Mouse (Mus musculus) MEL (cell line): ENCODE results near the gene Gnai2. TPM values are rescaled to one million over a fixed set of nuclear protein-coding genes. Genes with fewer than 3 reads are reported as not detected.

ENCODE experiments used
- DNase-seq: peaks from one replicate; pipeline ENCODE4 v3.0.0; 2011; ENCODE audit warnings: low read depth, low spot score
- H3K27ac ChIP-seq: 2 replicates; pipeline ENCODE4 v1.5.1; 2012; ENCODE audit warnings: low read depth, mild to moderate bottlenecking, control low read depth, low read length, moderate library complexity; ENCODE audit not compliant: control insufficient read depth
- H3K27me3 ChIP-seq, 2 experiments: fragments of 150-350 bp in 1 of 2; sonication (generic) in 1 of 2; 2 replicates each; pipeline ENCODE4 v1.6.1; 2012; ENCODE audit warnings: low read length in 2 of 2, mild to moderate bottlenecking in 2 of 2, improper control_type of control experiment in 1 of 2, moderate library complexity in 1 of 2; ENCODE audit not compliant: insufficient read depth in 2 of 2, control insufficient read depth in 1 of 2
- H3K36me3 ChIP-seq, 2 experiments: 2 replicates each; pipeline ENCODE4 v1.6.1; 2012 to 2014; ENCODE audit warnings: low read length in 2 of 2, improper control_type of control experiment in 1 of 2, inconsistent platforms in 1 of 2, mild to moderate bottlenecking in 1 of 2; ENCODE audit not compliant: insufficient read depth in 2 of 2, control insufficient read depth in 1 of 2
- H3K4me1 ChIP-seq, 2 experiments: fragments of 150-350 bp in 1 of 2; sonication (generic) in 1 of 2; 2 replicates each; pipeline ENCODE4 v1.6.1; 2012; ENCODE audit warnings: low read length in 2 of 2, improper control_type of control experiment in 1 of 2, mild to moderate bottlenecking in 1 of 2; ENCODE audit not compliant: insufficient read depth in 2 of 2, control insufficient read depth in 1 of 2
- H3K4me3 ChIP-seq, 2 experiments: fragments of 150-350 bp in 1 of 2; sonication (generic) in 1 of 2; 2 replicates each; pipeline ENCODE4 v1.5.1; 2012; ENCODE audit warnings: low read depth in 2 of 2, low read length in 2 of 2, mild to moderate bottlenecking in 2 of 2, moderate library complexity in 2 of 2, control low read depth in 1 of 2, improper control_type of control experiment in 1 of 2; ENCODE audit not compliant: control insufficient read depth in 1 of 2, insufficient read depth in 1 of 2
- H3K79me2 ChIP-seq: 2 replicates; pipeline ENCODE4 v1.6.1; 2012; ENCODE audit warnings: mild to moderate bottlenecking, low read length, moderate library complexity; ENCODE audit not compliant: control insufficient read depth, poor library complexity, insufficient read depth
- H3K9ac ChIP-seq: 2 replicates; pipeline ENCODE4 v1.6.1; 2012; ENCODE audit warnings: low read depth, mild to moderate bottlenecking, control low read depth, low read length, moderate library complexity; ENCODE audit not compliant: control insufficient read depth, poor library complexity, severe bottlenecking
- H3K9me3 ChIP-seq: fragments of 150-350 bp; sonication (generic); replicated peaks from 2 replicates; pipeline ENCODE4 v1.6.1; 2012; ENCODE audit warnings: mild to moderate bottlenecking, low read length, improper control_type of control experiment, moderate library complexity; ENCODE audit not compliant: insufficient read depth
- BHLHE40 ChIP-seq: IDR thresholded peaks from 2 replicates; pipeline ENCODE4 v1.6.1; 2012; ENCODE audit warnings: low read depth, mild to moderate bottlenecking, inconsistent platforms, low read length, improper control_type of control experiment, borderline replicate concordance
- CHD1 ChIP-seq: IDR thresholded peaks from 2 replicates; pipeline ENCODE4 v1.6.1; 2012; ENCODE audit warnings: low read depth, mild to moderate bottlenecking, inconsistent platforms, low read length, improper control_type of control experiment
- E2F4 ChIP-seq: IDR thresholded peaks from 2 replicates; pipeline ENCODE4 v1.6.1; 2011; ENCODE audit warnings: low read depth, low read length, improper control_type of control experiment, borderline replicate concordance
- ELF1 ChIP-seq: IDR thresholded peaks from 2 replicates; pipeline ENCODE4 v1.6.1; 2014; ENCODE audit warnings: low read depth, mild to moderate bottlenecking, inconsistent platforms, low read length, improper control_type of control experiment, moderate library complexity
- EP300 ChIP-seq, 2 experiments: IDR thresholded peaks; 2 replicates each; pipeline ENCODE4 v1.6.1; 2011; ENCODE audit warnings: improper control_type of control experiment in 2 of 2, low read length in 2 of 2, low read depth in 1 of 2, mild to moderate bottlenecking in 1 of 2
- ETS1 ChIP-seq: IDR thresholded peaks from 2 replicates; pipeline ENCODE4 v1.6.1; 2012; ENCODE audit warnings: low read depth, mild to moderate bottlenecking, inconsistent platforms, low read length, improper control_type of control experiment, moderate library complexity
- GATA1 ChIP-seq: IDR thresholded peaks from 2 replicates; pipeline ENCODE4 v1.6.1; 2011; ENCODE audit warnings: low read depth, low read length, improper control_type of control experiment
- HCFC1 ChIP-seq: IDR thresholded peaks from 2 replicates; pipeline ENCODE4 v1.6.1; 2012; ENCODE audit warnings: low read depth, mild to moderate bottlenecking, inconsistent platforms, low read length, improper control_type of control experiment, moderate library complexity
- KAT2A ChIP-seq: conservative IDR thresholded peaks from 2 replicates; pipeline ENCODE4 v1.6.1; 2012; ENCODE audit warnings: low read depth, low read length, improper control_type of control experiment, inconsistent platforms
- MAX ChIP-seq: IDR thresholded peaks from 2 replicates; pipeline ENCODE4 v1.6.1; 2011; ENCODE audit warnings: low read length, improper control_type of control experiment
- MAZ ChIP-seq: IDR thresholded peaks from 2 replicates; pipeline ENCODE4 v1.6.1; 2012; ENCODE audit warnings: low read depth, mild to moderate bottlenecking, inconsistent platforms, low read length, improper control_type of control experiment
- MEF2A ChIP-seq: IDR thresholded peaks from 2 replicates; pipeline ENCODE4 v1.6.1; 2014; ENCODE audit warnings: low read depth, mild to moderate bottlenecking, inconsistent platforms, low read length, improper control_type of control experiment; ENCODE audit not compliant: poor library complexity, insufficient replicate concordance, severe bottlenecking; ENCODE audit errors: extremely low read depth
- MYB ChIP-seq: IDR thresholded peaks from 2 replicates; pipeline ENCODE4 v1.6.1; 2011; ENCODE audit warnings: mild to moderate bottlenecking, low read depth, low read length, improper control_type of control experiment
- MYC ChIP-seq: IDR thresholded peaks from 2 replicates; pipeline ENCODE4 v1.6.1; 2011; ENCODE audit warnings: low read depth, mild to moderate bottlenecking, low read length, improper control_type of control experiment, moderate library complexity
- NELFE ChIP-seq: IDR thresholded peaks from 2 replicates; pipeline ENCODE4 v1.6.1; 2011; ENCODE audit warnings: low read depth, low read length, improper control_type of control experiment
- NRF1 ChIP-seq: IDR thresholded peaks from 2 replicates; pipeline ENCODE4 v1.6.1; 2014; ENCODE audit warnings: low read depth, mild to moderate bottlenecking, inconsistent platforms, low read length, improper control_type of control experiment, moderate library complexity; ENCODE audit not compliant: poor library complexity, insufficient read depth, severe bottlenecking
- POLR2A ChIP-seq, 2 experiments: IDR thresholded peaks; 2 replicates each; pipeline ENCODE4 v1.6.1; 2011 to 2012; ENCODE audit warnings: low read length in 2 of 2, mild to moderate bottlenecking in 2 of 2, control low read depth in 1 of 2, improper control_type of control experiment in 1 of 2, low read depth in 1 of 2, moderate library complexity in 1 of 2; ENCODE audit not compliant: control insufficient read depth in 1 of 2, insufficient read depth in 1 of 2, poor library complexity in 1 of 2
- POLR2AphosphoS2 ChIP-seq: IDR thresholded peaks from 2 replicates; pipeline ENCODE4 v1.6.1; 2011; ENCODE audit warnings: low read length, improper control_type of control experiment
- POLR2AphosphoS5 ChIP-seq: IDR thresholded peaks from 2 replicates; pipeline ENCODE4 v1.6.1; 2012; ENCODE audit warnings: low read depth, borderline replicate concordance, mild to moderate bottlenecking, inconsistent platforms, low read length, moderate library complexity, mixed read lengths
- RAD21 ChIP-seq: IDR thresholded peaks from 2 replicates; pipeline ENCODE4 v1.6.1; 2011; ENCODE audit warnings: mild to moderate bottlenecking, low read depth, low read length, improper control_type of control experiment
- RCOR1 ChIP-seq: IDR thresholded peaks from 2 replicates; pipeline ENCODE4 v1.6.1; 2012; ENCODE audit warnings: low read depth, mild to moderate bottlenecking, inconsistent platforms, low read length, improper control_type of control experiment
- SIN3A ChIP-seq: IDR thresholded peaks from 2 replicates; pipeline ENCODE4 v1.6.1; 2012; ENCODE audit warnings: low read length, improper control_type of control experiment, inconsistent platforms
- SMC3 ChIP-seq: IDR thresholded peaks from 2 replicates; pipeline ENCODE4 v1.6.1; 2011; ENCODE audit warnings: low read depth, low read length, improper control_type of control experiment
- TAL1 ChIP-seq: IDR thresholded peaks from 2 replicates; pipeline ENCODE4 v1.6.1; 2012; ENCODE audit warnings: mild to moderate bottlenecking, inconsistent platforms, low read length, moderate library complexity, mixed read lengths
- UBTF ChIP-seq: IDR thresholded peaks from 2 replicates; pipeline ENCODE4 v1.6.1; 2012; ENCODE audit warnings: low read depth, mild to moderate bottlenecking, inconsistent platforms, low read length, improper control_type of control experiment, moderate library complexity, borderline replicate concordance; ENCODE audit not compliant: insufficient read depth
- USF1 ChIP-seq: IDR thresholded peaks from 2 replicates; pipeline ENCODE4 v1.6.1; 2014; ENCODE audit warnings: low read depth, mild to moderate bottlenecking, inconsistent platforms, low read length, improper control_type of control experiment, moderate library complexity
- USF2 ChIP-seq, 2 experiments: IDR thresholded peaks; 2 replicates each; pipeline ENCODE4 v1.6.1; 2011 to 2012; ENCODE audit warnings: improper control_type of control experiment in 2 of 2, low read length in 2 of 2, borderline replicate concordance in 1 of 2, inconsistent platforms in 1 of 2, low read depth in 1 of 2, mild to moderate bottlenecking in 1 of 2; ENCODE audit not compliant: insufficient read depth in 1 of 2
- ZC3H11A ChIP-seq: IDR thresholded peaks from 2 replicates; pipeline ENCODE4 v1.6.1; 2012; ENCODE audit warnings: low read depth, mild to moderate bottlenecking, inconsistent platforms, low read length, improper control_type of control experiment
- ZKSCAN1 ChIP-seq: IDR thresholded peaks from 2 replicates; pipeline ENCODE4 v1.6.1; 2012; ENCODE audit warnings: low read depth, mild to moderate bottlenecking, inconsistent platforms, low read length, improper control_type of control experiment, moderate library complexity
- ZMIZ1 ChIP-seq: IDR thresholded peaks from 2 replicates; pipeline ENCODE4 v1.6.1; 2012; ENCODE audit warnings: low read depth, mild to moderate bottlenecking, inconsistent platforms, low read length, improper control_type of control experiment, moderate library complexity
- polyA plus RNA-seq, 2 experiments: library from polyadenylated mRNA; stranded (reverse) in 1 of 2; unstranded in 1 of 2; fragments of >175 nt in 1 of 2; fragments of >200 nt in 1 of 2; gene quantifications; 2 replicates each; pipeline versions ENCODE4 v1.2.1 to v1.2.4; 2012; ENCODE audit warnings: low replicate concordance in 2 of 2, low read depth in 1 of 2; ENCODE audit not compliant: insufficient read length in 2 of 2, insufficient read depth in 1 of 2, missing spikeins in 1 of 2
- total RNA-seq: library from RNA; depleted of rRNA; stranded (reverse); fragments of 300-350 nt; gene quantifications from 2 replicates; pipeline ENCODE4 v1.2.3, GENCODE M21; 2012

Gnai2 gene
- total and polyA plus RNA-seq, 3 experiments: 129 to 335 (median 137) TPM

DNA sequence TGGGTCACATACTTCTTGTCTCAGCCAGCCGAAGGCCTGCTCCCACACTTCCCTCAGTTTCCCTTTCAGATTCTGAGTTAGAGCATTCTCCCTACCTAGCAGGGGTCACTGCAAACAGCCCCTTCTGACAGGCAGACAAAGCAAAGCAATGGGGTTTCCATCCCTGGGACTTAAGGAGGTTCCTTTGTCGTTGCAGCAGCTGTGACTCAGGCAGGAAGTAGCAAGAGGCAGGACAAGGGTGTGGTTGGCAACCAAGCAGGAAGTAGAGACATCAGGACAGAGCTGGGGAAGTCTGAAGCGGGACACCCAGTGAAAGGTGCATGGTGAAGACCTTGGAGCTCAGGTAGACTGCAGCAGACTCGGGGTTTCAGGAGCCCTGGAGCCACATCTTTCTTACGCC, 10.6 kb downstream of the Gnai2 start:
- Histone ChIP-seq H3K36me3 (peaks cover 1 to 15% of the 10 kb centered on the region in 2 experiments; a peak in 3 of 4 replicates), H3K4me3 (no peak overlapping the region), H3K4me1 (peaks cover 11 to 22% of the 10 kb centered on the region in 2 experiments), H3K27me3 (no peaks in the 10 kb centered on the region), H3K9me3 (no peaks in the 10 kb centered on the region), H3K79me2 (peaks cover 34% of the 10 kb centered on the region), H3K27ac (peak overlapping the region; percentile 53), H3K9ac (peak overlapping the region; percentile 13)
- TF ChIP-seq BHLHE40 (no peak), NELFE (no peak), GATA1 (no peak), MYC (no peak), EP300 (IDR thresholded peaks at IDR 0.05; ENCODE audit: low read depth in 1 of 2, low read length in 2 of 2) (peak; percentile 23 to 36; a peak in 1 of 4 replicates), ETS1 (peak; percentile 53; the same call in 1 of the 2 replicates), USF1 (no peak), SIN3A (peak; percentile 48; the same call in 1 of the 2 replicates), HCFC1 (0 out of 2 replicates have a peak, but pooled peaks have one; percentile 46), RCOR1 (no peak), ZMIZ1 (no peak), ZC3H11A (no peak), ELF1 (peak; percentile 81), CHD1 (no peak), MEF2A (no peak), NRF1 (no peak), POLR2AphosphoS5 (no peak), POLR2A (IDR thresholded peaks at IDR 0.05; ENCODE audit: control insufficient read depth in 1 of 2, insufficient read depth in 1 of 2, low read depth in 1 of 2, low read length in 2 of 2, poor library complexity in 1 of 2) (peak in 1 of 2 experiments; percentile 45; a peak in 1 of 4 replicates), MYB (no peak), KAT2A (no peak), USF2 (IDR thresholded peaks at IDR 0.05; ENCODE audit: borderline replicate concordance in 1 of 2, insufficient read depth in 1 of 2, low read depth in 1 of 2, low read length in 2 of 2) (no peak), TAL1 (no peak), MAZ (no peak), POLR2AphosphoS2 (no peak), ZKSCAN1 (no peak), MAX (no peak), SMC3 (no peak), E2F4 (no peak), UBTF (no peak), RAD21 (no peak)
- peak; percentile 88 for DNase-seq
